Mouse (Mus musculus) hindbrain, embryonic 12.5 days (tissue): ENCODE data around the gene Selenov. TPM values are rescaled to one million over a fixed set of nuclear protein-coding genes. Genes with fewer than 3 reads are reported as not detected.
"Not testable (repeated sequence)": the region's sequence is repeated elsewhere in the genome, so short reads cannot be mapped to it uniquely, and the experiment has no call there.

Experiments used
- ATAC-seq: fragments of 200-750 bp; cut with Nextera tagmentation; 2 replicates; pipeline ENCODE4 v1.8.0; 2017; ENCODE audit warnings: moderate TSS enrichment; ENCODE audit not compliant: low FRiP score
- H3K27ac ChIP-seq: fragments of 300-500 bp; sonication (generic); 2 replicates; pipeline ENCODE4 v1.5.1; 2016; ENCODE audit warnings: mild to moderate bottlenecking
- H3K27me3 ChIP-seq: fragments of 300-500 bp; sonication (generic); 2 replicates; pipeline ENCODE4 v1.6.1; 2016; ENCODE audit warnings: mild to moderate bottlenecking
- H3K36me3 ChIP-seq: fragments of 300-500 bp; sonication (generic); 2 replicates; pipeline ENCODE4 v1.6.1; 2016; ENCODE audit warnings: mild to moderate bottlenecking
- H3K4me1 ChIP-seq: fragments of 300-500 bp; sonication (generic); 2 replicates; pipeline ENCODE4 v1.6.1; 2016
- H3K4me2 ChIP-seq: fragments of 300-500 bp; sonication (generic); replicated peaks from 2 replicates; pipeline ENCODE4 v1.6.1; 2016; ENCODE audit warnings: mild to moderate bottlenecking
- H3K4me3 ChIP-seq: fragments of 300-500 bp; sonication (generic); 2 replicates; pipeline ENCODE4 v1.5.1; 2016; ENCODE audit warnings: mild to moderate bottlenecking
- H3K9ac ChIP-seq: fragments of 300-500 bp; sonication (generic); 2 replicates; pipeline ENCODE4 v1.6.1; 2016; ENCODE audit warnings: mild to moderate bottlenecking, moderate library complexity
- H3K9me3 ChIP-seq: fragments of 300-500 bp; sonication (generic); replicated peaks from 2 replicates; pipeline ENCODE4 v1.6.1; 2016; ENCODE audit warnings: mild to moderate bottlenecking
- WGBS: fragments of 180-500 bp; shearing (Covaris S2); methylation state at CpG from one replicate; pipeline ENCODE4 v1.1.7; 2016; 5-methylcytosine and 5-hydroxymethylcytosine counted together
- polyA plus RNA-seq: library from polyadenylated mRNA; unstranded; fragments of >200 nt; fragmentation: Nextera tagmentation; extraction: Ambion mirVana; gene quantifications from 2 replicates; pipeline ENCODE4 v1.2.1, GENCODE M21; 2016

Selenov gene
- polyA plus RNA-seq, 1 experiment from 2014 or later: 0.34 TPM

DNA sequence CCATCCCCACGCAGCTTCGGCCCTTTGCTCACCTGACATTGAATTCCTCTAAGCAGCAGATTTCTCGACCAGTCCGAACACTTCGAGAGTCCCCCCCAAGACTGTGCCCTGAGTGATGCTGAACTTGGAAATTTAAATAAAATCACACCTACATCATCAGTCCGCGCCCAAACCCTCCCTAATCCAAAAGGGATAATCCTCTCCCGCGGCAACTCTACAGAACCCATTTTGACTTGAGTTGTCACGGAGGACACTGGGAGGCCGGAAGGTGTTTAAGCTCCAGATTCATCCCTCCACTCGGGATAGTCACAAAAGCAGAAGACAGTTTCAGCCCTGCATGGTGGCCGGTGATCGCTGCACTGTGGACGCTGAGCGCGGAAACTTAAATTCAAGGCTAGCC, 39.0 kb downstream of the Selenov start:
- WGBS: 92% methylated on average over 17 of the region's 17 CpGs
- no peak overlapping the region for H3K27ac ChIP-seq
- ATAC-seq: no peak
- no peaks in the 10 kb centered on the region for H3K36me3 ChIP-seq
- H3K4me1 ChIP-seq: no peaks in the 10 kb centered on the region
- H3K4me2 ChIP-seq: no peak overlapping the region
- H3K9ac ChIP-seq: no peak overlapping the region
- no peak overlapping the region for H3K4me3 ChIP-seq
- peaks cover 7% of the 10 kb centered on the region; the same call in 1 of the 2 replicates for H3K9me3 ChIP-seq
- H3K27me3 ChIP-seq: peaks cover 3% of the 10 kb centered on the region; the same call in 1 of the 2 replicates

DNA sequence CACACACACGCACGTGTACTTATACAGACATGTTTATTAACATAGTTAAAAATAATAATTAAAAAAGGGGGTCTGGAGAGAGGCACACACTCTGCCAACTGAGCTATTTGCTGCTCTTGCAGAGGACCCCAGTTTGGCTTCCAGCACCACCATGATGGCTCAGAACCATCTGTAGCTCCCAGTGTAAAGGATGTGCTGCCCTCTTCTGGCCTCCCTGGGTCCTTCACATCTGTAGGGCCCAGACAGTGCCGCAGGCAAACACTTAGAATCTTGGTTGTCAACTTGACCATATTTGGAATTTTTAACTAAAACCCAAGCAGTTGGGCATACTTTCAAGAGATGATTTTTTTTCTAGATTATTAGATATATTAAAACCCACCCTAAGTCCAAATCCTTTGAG, 42.0 kb downstream of the Selenov start:
- Histone ChIP-seq H3K9ac (no peak overlapping the region), H3K27me3 (peaks cover 3% of the 10 kb centered on the region; the same call in 1 of the 2 replicates), H3K4me1 (no peaks in the 10 kb centered on the region), H3K4me3 (no peak overlapping the region), H3K9me3 (0 out of 2 replicates have a peak, but pooled peaks cover 3% of the 10 kb centered on the region), H3K4me2 (no peak overlapping the region), H3K27ac (no peak overlapping the region), H3K36me3 (no peaks in the 10 kb centered on the region)
- WGBS: 88% methylated on average over 3 of the region's 3 CpGs
- ATAC-seq: no peak

DNA sequence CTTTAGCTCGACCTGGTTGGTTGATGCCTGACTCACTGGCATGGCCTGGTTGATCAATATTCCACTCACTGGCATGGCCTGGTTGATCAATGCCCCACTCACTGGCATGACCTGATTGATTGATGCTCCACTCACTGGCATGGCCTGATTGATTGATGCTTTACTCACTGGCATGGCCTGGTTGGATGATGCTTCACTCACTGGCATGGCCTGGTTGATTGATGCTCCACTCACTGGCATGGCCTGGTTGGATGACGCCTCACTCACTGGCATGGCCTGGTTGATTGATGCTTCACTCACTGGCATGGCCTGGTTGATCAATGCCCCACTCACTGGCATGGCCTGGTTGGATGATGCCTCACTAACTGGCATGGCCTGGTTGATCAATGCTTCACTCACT, 47.0 kb downstream of the Selenov start:
- H3K27me3 ChIP-seq, H3K36me3 ChIP-seq, H3K4me3 ChIP-seq, H3K9me3 ChIP-seq, H3K9ac ChIP-seq, H3K27ac ChIP-seq, H3K4me2 ChIP-seq, H3K4me1 ChIP-seq, ATAC-seq: not testable (repeated sequence)
- WGBS: 79% methylated on average over 2 of the region's 2 CpGs

Other genes starting within 250 kb of the Selenov start
- 309 and 313 TPM in 2 replicates for gene Psmc4, start 241.1 kb downstream of the Selenov start, polyA plus RNA-seq
- 0.31 TPM in 1 of 2 replicates, not detected in the other for gene Fcgbp, start 219.9 kb downstream of the Selenov start, polyA plus RNA-seq
- gene 9530053A07Rik, start 161.7 kb downstream of the Selenov start, polyA plus RNA-seq: 0.09 and 0.12 TPM in 2 replicates
- 115 and 120 TPM in 2 replicates for gene Fbl, start 121.5 kb downstream of the Selenov start, polyA plus RNA-seq
- gene Dyrk1b, start 111.7 kb downstream of the Selenov start, polyA plus RNA-seq: 21.5 and 21.7 TPM in 2 replicates
- 19.3 and 20.0 TPM in 2 replicates for gene Eid2, start 23.3 kb downstream of the Selenov start, polyA plus RNA-seq
- 26.7 and 28.4 TPM in 2 replicates for gene Eid2b, start 13.4 kb downstream of the Selenov start, polyA plus RNA-seq
- 56.6 and 58.9 TPM in 2 replicates for gene Dll3, start 11.1 kb upstream of the Selenov start, polyA plus RNA-seq
- gene Timm50, start 20.9 kb upstream of the Selenov start, polyA plus RNA-seq: 142 and 160 TPM in 2 replicates
- gene Supt5, start 47.6 kb upstream of the Selenov start, polyA plus RNA-seq: 105 and 112 TPM in 2 replicates
- 514 and 573 TPM in 2 replicates for gene Rps16, start 59.5 kb upstream of the Selenov start, polyA plus RNA-seq
- gene Plekhg2, start 81.4 kb upstream of the Selenov start, polyA plus RNA-seq: 71.7 and 74.9 TPM in 2 replicates
- 6.3 and 7.3 TPM in 2 replicates for gene Zfp36, start 89.1 kb upstream of the Selenov start, polyA plus RNA-seq
- gene Med29, start 101.5 kb upstream of the Selenov start, polyA plus RNA-seq: 39.6 and 42.2 TPM in 2 replicates
- 83.9 and 85.9 TPM in 2 replicates for gene Paf1, start 101.8 kb upstream of the Selenov start, polyA plus RNA-seq
- 5.9 and 6.5 TPM in 2 replicates for gene Gmfg, start 146.3 kb upstream of the Selenov start, polyA plus RNA-seq
- 14.0 and 15.9 TPM in 2 replicates for gene Lrfn1, start 160.8 kb upstream of the Selenov start, polyA plus RNA-seq
- gene Ifnl2, start 219.3 kb upstream of the Selenov start, polyA plus RNA-seq: not detected in 2 replicates
- not detected in 2 replicates for gene Ifnl3, start 231.7 kb upstream of the Selenov start, polyA plus RNA-seq
- not detected in 2 replicates for gene Sycn, start 249.7 kb upstream of the Selenov start, polyA plus RNA-seq